Mouse (Mus musculus) heart, postnatal 14 days (tissue): ENCODE data around the gene Sh3d19. TPM values are rescaled to one million over a fixed set of nuclear protein-coding genes. Genes with fewer than 3 reads are reported as not detected.
"Not testable (repeated sequence)": the region's sequence is repeated elsewhere in the genome, so short reads cannot be mapped to it uniquely, and the experiment has no call there.

Experiments used
- DNase-seq, 2 experiments: peaks; one replicate each; pipeline ENCODE4 v3.0.0; 2021 to 2022
- intact Hi-C: fragments of 180-260 bp; cut with DNase I; formaldehyde crosslinking; loops from one replicate; pipeline ENCODE4 v1.15.1; 2025
- total RNA-seq, 2 experiments: library from RNA; stranded (reverse); gene quantifications; 2 replicates each; pipeline ENCODE4 v1.2.3; 2021

Gene Sh3d19
- total RNA-seq, 2 experiments from 2014 or later, result 20.8 to 28.1 TPM

- no peak for DNase-seq
- intact Hi-C loops, result no loop called here
Observed at GRCm38 (mm10) chr3:86076511-86077283, 105.8 kb downstream of the Sh3d19 start.

- intact Hi-C loops, result no loop called here
- DNase-seq, result no peak
Observed at GRCm38 (mm10) chr3:86083051-86083450, 112.1 kb downstream of the Sh3d19 start.

- DNase-seq, result no peak
- intact Hi-C loops, result no loop called here
Observed at GRCm38 (mm10) chr3:86085001-86085400, 114.1 kb downstream of the Sh3d19 start.

GRCm38 (mm10) chr3:86087872-86088271, 117.0 kb downstream of the Sh3d19 start:
- no peak for DNase-seq
- intact Hi-C loops, result no loop called here

- no peak for DNase-seq
- intact Hi-C loops, result no loop called here
Observed at GRCm38 (mm10) chr3:86093213-86093845, 122.4 kb downstream of the Sh3d19 start.

GRCm38 (mm10) chr3:86093907-86094306, 123.0 kb downstream of the Sh3d19 start:
- DNase-seq, result no peak
- intact Hi-C loops, result no loop called here

GRCm38 (mm10) chr3:86101956-86102355, 131.0 kb downstream of the Sh3d19 start:
- intact Hi-C loops, result no loop called here
- no peak for DNase-seq

GRCm38 (mm10) chr3:86103449-86104291, 132.8 kb downstream of the Sh3d19 start:
- intact Hi-C loops, result no loop called here
- no peak for DNase-seq

- intact Hi-C loops, DNase-seq: not testable (repeated sequence)
Observed at GRCm38 (mm10) chr3:86104433-86104832, 133.5 kb downstream of the Sh3d19 start.

GRCm38 (mm10) chr3:86104909-86105308, 134.0 kb downstream of the Sh3d19 start:
- no peak for DNase-seq
- intact Hi-C loops, result no loop called here

GRCm38 (mm10) chr3:86106086-86106632, 135.2 kb downstream of the Sh3d19 start:
- intact Hi-C loops, result no loop called here
- DNase-seq, result no peak

- DNase-seq, result no peak
- intact Hi-C loops, result no loop called here
Observed at GRCm38 (mm10) chr3:86107637-86108539, 137.0 kb downstream of the Sh3d19 start.

GRCm38 (mm10) chr3:86108576-86108975, 137.7 kb downstream of the Sh3d19 start:
- intact Hi-C loops, result no loop called here
- no peak for DNase-seq

GRCm38 (mm10) chr3:86109099-86109498, 138.2 kb downstream of the Sh3d19 start:
- intact Hi-C loops, result no loop called here
- DNase-seq, result no peak

GRCm38 (mm10) chr3:86110077-86110476, 139.2 kb downstream of the Sh3d19 start:
- DNase-seq, result peak; percentile 28 to 43
- intact Hi-C loops, result no loop called here

GRCm38 (mm10) chr3:86112766-86113165, 141.9 kb downstream of the Sh3d19 start:
- intact Hi-C loops, result no loop called here
- DNase-seq, result no peak

GRCm38 (mm10) chr3:86114659-86115338, 143.9 kb downstream of the Sh3d19 start:
- DNase-seq, result peak; percentile 12 to 37
- intact Hi-C loops, result no loop called here

- DNase-seq, result no peak
- intact Hi-C loops, result no loop called here
Observed at GRCm38 (mm10) chr3:86116951-86117350, 146.0 kb downstream of the Sh3d19 start.

GRCm38 (mm10) chr3:86119237-86119932, 148.5 kb downstream of the Sh3d19 start:
- intact Hi-C loops, result no loop called here
- no peak for DNase-seq
